Mouse (Mus musculus) kidney, embryonic 16.5 days (tissue): ENCODE results near the gene U2af2. TPM values are rescaled to one million over a fixed set of nuclear protein-coding genes. Genes with fewer than 3 reads are reported as not detected.

Experiments used
- ATAC-seq: fragments of 200-750 bp; cut with Nextera tagmentation; 2 replicates; pipeline ENCODE4 v1.8.0; 2017; ENCODE audit warnings: moderate TSS enrichment; ENCODE audit not compliant: low FRiP score, low TSS enrichment
- H3K27ac ChIP-seq: fragments of 300-500 bp; sonication (generic); 2 replicates; pipeline ENCODE4 v1.5.1; 2014; ENCODE audit warnings: low read length
- H3K27me3 ChIP-seq: fragments of 300-500 bp; sonication (generic); 2 replicates; pipeline ENCODE4 v1.6.1; 2014; ENCODE audit warnings: low read length, control low read depth, mixed read lengths; ENCODE audit not compliant: insufficient read depth
- H3K36me3 ChIP-seq: fragments of 300-500 bp; sonication (generic); 2 replicates; pipeline ENCODE4 v1.6.1; 2014; ENCODE audit warnings: low read length, control low read depth, mixed read lengths; ENCODE audit not compliant: insufficient read depth
- H3K4me1 ChIP-seq: fragments of 300-500 bp; sonication (generic); 2 replicates; pipeline ENCODE4 v1.6.1; 2014; ENCODE audit warnings: low read length, control low read depth, mixed read lengths; ENCODE audit not compliant: insufficient read depth
- H3K4me2 ChIP-seq: fragments of 300-500 bp; sonication (generic); replicated peaks from 2 replicates; pipeline ENCODE4 v1.6.1; 2014; ENCODE audit warnings: low read depth, low read length
- H3K4me3 ChIP-seq: fragments of 300-500 bp; sonication (generic); 2 replicates; pipeline ENCODE4 v1.5.1; 2014; ENCODE audit warnings: mild to moderate bottlenecking, low read length
- H3K9ac ChIP-seq: fragments of 300-500 bp; sonication (generic); replicated peaks from 2 replicates; pipeline ENCODE4 v1.6.1; 2014; ENCODE audit warnings: low read length
- H3K9me3 ChIP-seq: fragments of 300-500 bp; sonication (generic); 2 replicates; pipeline ENCODE4 v1.6.1; 2016; ENCODE audit warnings: low read length, control low read depth
- WGBS: fragments of 180-500 bp; shearing (Covaris S2); extraction: QIAGEN DNeasy Blood & Tissue Kit; methylation state at CpG from one replicate; pipeline ENCODE4 v1.1.7; 2014; 5-methylcytosine and 5-hydroxymethylcytosine counted together
- polyA plus RNA-seq: library from polyadenylated mRNA; unstranded; fragments of >200 nt; fragmentation: Nextera tagmentation; extraction: Ambion mirVana; gene quantifications from 2 replicates; pipeline ENCODE4 v1.2.1, GENCODE M21; 2015

U2af2 gene
- polyA plus RNA-seq, 1 experiment from 2014 or later = 139 TPM

- ATAC-seq = no peak
- H3K36me3 ChIP-seq = peaks cover 50% of the 10 kb centered on the region
- peak overlapping the region; percentile 84 for H3K4me3 ChIP-seq
- peak overlapping the region; percentile 40; the same call in 1 of the 2 replicates for H3K9ac ChIP-seq
- peak overlapping the region; percentile 87 for H3K4me2 ChIP-seq
- no peak overlapping the region for H3K27ac ChIP-seq
- peaks cover 9% of the 10 kb centered on the region for H3K4me1 ChIP-seq
- H3K9me3 ChIP-seq = no peaks in the 10 kb centered on the region
- WGBS = 69% methylated on average over 6 of the region's 6 CpGs
- no peaks in the 10 kb centered on the region for H3K27me3 ChIP-seq
These were observed 19.3 kb downstream of the U2af2 start for GRCm38 (mm10) chr7:5081241-5081640.

DNA sequence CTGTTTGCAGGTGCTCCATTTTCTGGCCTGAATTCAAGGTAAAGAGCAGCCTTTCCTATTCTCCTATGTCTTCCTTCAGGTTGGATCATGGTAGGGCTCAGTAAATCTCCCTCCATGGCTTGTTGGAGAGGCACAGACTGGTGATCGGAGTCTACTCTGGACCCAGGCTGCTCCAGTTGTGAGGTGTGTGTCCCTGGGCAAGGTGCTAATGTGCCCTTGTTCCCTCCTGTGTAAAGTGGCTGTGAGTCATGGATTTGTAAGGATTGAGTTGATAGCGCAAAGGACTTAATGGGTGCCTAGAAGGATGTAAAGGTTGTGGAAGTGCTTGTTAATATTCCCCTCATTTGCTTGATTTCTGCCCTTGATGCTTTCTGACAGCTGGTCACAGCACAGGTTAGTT lies 20.0 kb downstream of the U2af2 start:
- WGBS = 96% methylated on average over 2 of the region's 2 CpGs
- no peaks in the 10 kb centered on the region for H3K9me3 ChIP-seq
- H3K4me2 ChIP-seq = no peak overlapping the region
- ATAC-seq = no peak
- peaks cover 43% of the 10 kb centered on the region for H3K36me3 ChIP-seq
- H3K9ac ChIP-seq = no peak overlapping the region
- H3K27me3 ChIP-seq = no peaks in the 10 kb centered on the region
- H3K4me1 ChIP-seq = peaks cover 10% of the 10 kb centered on the region
- no peak overlapping the region for H3K4me3 ChIP-seq
- H3K27ac ChIP-seq = no peak overlapping the region

DNA sequence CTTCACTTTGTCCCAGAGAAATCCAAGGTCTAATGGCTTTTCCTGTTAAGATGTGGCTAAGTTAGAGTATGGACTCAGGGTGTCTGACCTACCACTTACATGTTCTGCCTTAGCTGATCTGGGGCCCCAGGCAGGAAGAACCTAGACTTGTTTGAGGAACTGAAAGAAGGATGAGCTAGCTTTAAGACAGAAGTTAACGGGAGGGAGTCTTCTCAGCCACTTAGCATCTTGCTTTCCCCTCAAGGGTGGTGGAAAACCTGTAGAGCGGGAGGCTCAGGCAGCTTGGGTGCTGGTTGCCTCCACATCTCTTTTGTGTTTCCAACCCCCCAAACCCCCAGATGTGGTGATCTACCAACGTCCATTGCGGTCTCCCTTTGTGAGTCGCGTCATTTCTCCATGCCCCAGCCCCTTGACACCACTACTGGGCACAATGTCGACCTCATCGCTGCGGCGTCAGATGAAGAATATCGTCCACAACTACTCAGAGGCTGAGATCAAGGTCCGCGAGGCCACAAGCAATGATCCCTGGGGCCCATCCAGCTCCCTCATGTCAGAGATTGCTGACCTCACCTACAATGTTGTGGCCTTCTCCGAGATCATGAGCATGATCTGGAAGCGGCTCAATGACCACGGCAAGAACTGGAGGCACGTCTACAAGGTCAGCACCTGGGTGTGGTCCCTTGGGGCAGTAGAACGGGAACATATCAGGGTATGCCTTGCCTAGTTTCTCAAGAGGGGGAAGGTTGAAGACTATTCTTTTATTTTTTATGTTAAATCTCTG lies 21.6 kb downstream of the U2af2 start:
- Histone ChIP-seq H3K9ac (no peak overlapping the region), H3K27ac (no peak overlapping the region), H3K4me1 (peaks cover 13% of the 10 kb centered on the region), H3K9me3 (no peaks in the 10 kb centered on the region), H3K4me2 (no peak overlapping the region), H3K4me3 (no peak overlapping the region), H3K36me3 (peaks cover 29% of the 10 kb centered on the region), H3K27me3 (no peaks in the 10 kb centered on the region)
- no peak for ATAC-seq
- WGBS = 88% methylated on average over 18 of the region's 18 CpGs

GRCm38 (mm10) chr7:5085512-5085911 lies 23.6 kb downstream of the U2af2 start:
- Histone ChIP-seq H3K9me3 (no peaks in the 10 kb centered on the region), H3K4me1 (peaks cover 13% of the 10 kb centered on the region), H3K4me2 (no peak overlapping the region), H3K9ac (no peak overlapping the region), H3K36me3 (peaks cover 35% of the 10 kb centered on the region), H3K27ac (no peak overlapping the region), H3K27me3 (no peaks in the 10 kb centered on the region), H3K4me3 (no peak overlapping the region)
- WGBS = 88% methylated on average over 1 of the region's 1 CpGs
- no peak for ATAC-seq

GRCm38 (mm10) chr7:5086921-5087440 lies 25.0 kb downstream of the U2af2 start:
- Histone ChIP-seq H3K36me3 (peaks cover 43% of the 10 kb centered on the region), H3K4me3 (no peak overlapping the region)
- 35% methylated on average over 5 of the region's 5 CpGs for WGBS

GRCm38 (mm10) chr7:5087886-5088285 lies 25.9 kb downstream of the U2af2 start:
- H3K4me2 ChIP-seq = no peak overlapping the region
- H3K9me3 ChIP-seq = no peaks in the 10 kb centered on the region
- H3K9ac ChIP-seq = no peak overlapping the region
- no peak overlapping the region for H3K4me3 ChIP-seq
- ATAC-seq = no peak
- WGBS = 75% methylated on average over 4 of the region's 4 CpGs
- no peaks in the 10 kb centered on the region for H3K27me3 ChIP-seq
- no peak overlapping the region for H3K27ac ChIP-seq
- 0 out of 2 replicates have a peak, but pooled peaks cover 4% of the 10 kb centered on the region for H3K4me1 ChIP-seq
- peaks cover 52% of the 10 kb centered on the region for H3K36me3 ChIP-seq

More at GRCm38 (mm10) chr7:5086921-5087440, 25.0 kb downstream of the U2af2 start:
- ATAC-seq = no peak
- Histone ChIP-seq H3K9me3 (no peaks in the 10 kb centered on the region), H3K27me3 (no peaks in the 10 kb centered on the region), H3K4me1 (0 out of 2 replicates have a peak, but pooled peaks cover 4% of the 10 kb centered on the region), H3K4me2 (no peak overlapping the region), H3K9ac (0 out of 2 replicates have a peak overlapping the region, but pooled peaks have one; percentile 23), H3K27ac (no peak overlapping the region)

GRCm38 (mm10) chr7:5089853-5090252 lies 27.9 kb downstream of the U2af2 start:
- H3K9me3 ChIP-seq = no peaks in the 10 kb centered on the region
- H3K4me2 ChIP-seq = no peak overlapping the region
- no peak overlapping the region for H3K27ac ChIP-seq
- no peak overlapping the region for H3K4me3 ChIP-seq
- H3K4me1 ChIP-seq = 0 out of 2 replicates have a peak, but pooled peaks cover 4% of the 10 kb centered on the region
- peaks cover 54% of the 10 kb centered on the region for H3K36me3 ChIP-seq
- no peak for ATAC-seq
- H3K9ac ChIP-seq = no peak overlapping the region
- 92% methylated on average over 15 of the region's 15 CpGs for WGBS
- H3K27me3 ChIP-seq = no peaks in the 10 kb centered on the region

DNA sequence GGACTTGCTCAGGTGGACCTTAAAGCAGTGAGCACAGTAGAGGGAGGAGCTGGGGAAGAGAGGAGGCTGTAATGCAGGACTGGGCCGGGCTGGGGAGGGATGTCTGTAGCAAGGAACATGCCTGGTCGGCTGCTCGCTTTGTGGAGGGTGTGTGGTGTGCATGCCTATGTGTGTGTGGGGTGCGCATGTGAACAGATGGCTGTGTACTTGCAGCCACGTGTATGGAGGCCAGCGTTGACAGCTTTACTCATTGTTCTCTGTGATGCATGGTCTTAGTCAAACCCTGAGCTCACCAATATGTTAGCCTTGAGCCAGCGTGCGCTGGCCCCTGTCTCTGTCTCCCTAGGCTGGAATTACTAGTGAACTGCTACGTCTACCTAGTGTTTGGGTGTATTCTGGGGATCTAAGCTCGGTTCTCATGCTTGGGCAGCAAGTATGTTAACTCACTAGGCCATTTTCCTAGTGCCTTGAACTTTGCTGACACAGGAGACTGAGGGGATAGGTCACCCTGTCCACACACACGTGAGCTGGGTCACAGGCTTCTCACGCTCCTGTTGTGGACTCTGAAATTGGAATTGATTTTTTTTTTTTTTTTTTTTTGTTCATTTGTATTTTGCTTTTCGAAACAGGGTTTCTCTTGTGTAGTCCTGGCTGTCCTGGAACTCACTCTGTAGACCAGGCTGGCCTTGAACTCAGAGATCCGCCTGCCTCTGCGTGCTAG lies 29.2 kb downstream of the U2af2 start:
- no peak for ATAC-seq
- Histone ChIP-seq H3K27me3 (no peaks in the 10 kb centered on the region), H3K9me3 (no peaks in the 10 kb centered on the region), H3K4me1 (0 out of 2 replicates have a peak, but pooled peaks cover 4% of the 10 kb centered on the region), H3K36me3 (peaks cover 56% of the 10 kb centered on the region), H3K27ac (no peak overlapping the region), H3K9ac (no peak overlapping the region), H3K4me2 (no peak overlapping the region), H3K4me3 (no peak overlapping the region)
- WGBS = 94% methylated on average over 15 of the region's 15 CpGs

GRCm38 (mm10) chr7:5092381-5092780 lies 30.4 kb downstream of the U2af2 start:
- Histone ChIP-seq H3K9ac (no peak overlapping the region), H3K27me3 (no peaks in the 10 kb centered on the region), H3K9me3 (no peaks in the 10 kb centered on the region), H3K4me3 (no peak overlapping the region), H3K27ac (no peak overlapping the region), H3K36me3 (peaks cover 66% of the 10 kb centered on the region), H3K4me2 (no peak overlapping the region), H3K4me1 (no peaks in the 10 kb centered on the region)
- ATAC-seq = no peak
- WGBS = 82% methylated on average over 6 of the region's 6 CpGs
